In genomic region chr1:132377811-132378210, GRCm38 (mm10) we compare ENCODE assay signal across 13 mouse cellular contexts. TPM values are rescaled to one million over a fixed set of nuclear protein-coding genes. Genes with fewer than 3 reads are reported as not detected.
A peak's percentile ranks its signal among the peaks of the same experiment; 100 is the strongest.
DNase-seq lines count a peak whose midpoint lies in the region; ATAC-seq and TF ChIP-seq lines count a peak whose summit lies in the region.
"Had no signal": no experiment of that assay in that cellular context is flagged by ENCODE, and none has a peak within 500 bp of the region (broad histone marks: within the 10 kb centered on the region; RNA-seq: fewer than 3 reads in every experiment).

No protein-coding gene starts in this region.

- TF ChIP-seq CTCF in liver, postnatal 0 days (IDR thresholded peaks at IDR 0.05; ENCODE audit: low read depth), result no peak

- DNase-seq in cerebellum, adult 8-10 months, result peak; percentile 5
- no peak for DNase-seq in cerebellum, adult 18-20 months
- DNase-seq in liver, result peak; percentile 61
- DNase-seq in liver, embryonic 11.5 days (ENCODE audit: low spot score), result no peak
- DNase-seq in liver, postnatal 0 days, result no peak
- no peak for DNase-seq in midbrain, embryonic 10.5 days (ENCODE audit: low spot score)
- DNase-seq: thymus, postnatal 36 days had no signal

- WGBS in liver, embryonic 11.5 days, result 67% methylated on average over 3 of the region's 3 CpGs
- WGBS in liver, postnatal 0 days (ENCODE audit: insufficient replicate concordance), result 63% methylated on average over 3 of the region's 3 CpGs
- 86% methylated on average over 3 of the region's 3 CpGs for WGBS in midbrain, embryonic 10.5 days

- H3K4me3 ChIP-seq in liver, embryonic 11.5 days (ENCODE audit: low read depth, low read length), result no peak overlapping the region
- no peak overlapping the region for H3K4me3 ChIP-seq in liver, postnatal 0 days (ENCODE audit: low read depth, low read length)
- no peak overlapping the region for H3K4me3 ChIP-seq in midbrain, embryonic 10.5 days
- H3K4me3 ChIP-seq: limb, embryonic 13.5 days; megakaryocyte, embryonic 14.5 days had no signal

- H3K4me1 ChIP-seq in liver, embryonic 11.5 days (replicated peaks; ENCODE audit: control insufficient read depth, insufficient read depth, low read length), result peaks cover 91% of the 10 kb centered on the region
- H3K4me1 ChIP-seq in liver, postnatal 0 days (ENCODE audit: insufficient read depth), result peaks cover 47% of the 10 kb centered on the region
- peaks cover 56% of the 10 kb centered on the region for H3K4me1 ChIP-seq in midbrain, embryonic 10.5 days

- TF ChIP-seq EP300 in liver, postnatal 0 days (IDR thresholded peaks at IDR 0.05; ENCODE audit: low read depth), result peak; percentile 32; the same call in 1 of the 2 replicates

- no peak for ATAC-seq in liver, embryonic 11.5 days (replicated peaks; ENCODE audit: low FRiP score)
- peak; percentile 33 for ATAC-seq in erythroblast, adult 5-6 weeks (replicated peaks; ENCODE audit: low FRiP score, poor library complexity, severe bottlenecking)
- ATAC-seq in liver, postnatal 0 days, result 0 out of 2 replicates have a peak, but pooled peaks have one; percentile 6
- ATAC-seq: forebrain, embryonic 14.5 days; intestine, postnatal 0 days had no signal

- no peak overlapping the region for H3K27ac ChIP-seq in liver, embryonic 11.5 days (ENCODE audit: low read depth, low read length)
- peak overlapping the region; percentile 40; the same call in 1 of the 2 replicates for H3K27ac ChIP-seq in liver, postnatal 0 days (ENCODE audit: low read depth)
- no peak overlapping the region for H3K27ac ChIP-seq in midbrain, embryonic 10.5 days (replicated peaks)
- H3K27ac ChIP-seq: limb, embryonic 13.5 days had no signal

- no peaks in the 10 kb centered on the region for H3K27me3 ChIP-seq in liver, embryonic 11.5 days (replicated peaks; ENCODE audit: control insufficient read depth, insufficient read depth, low read length)
- H3K27me3 ChIP-seq in liver, postnatal 0 days (ENCODE audit: insufficient read depth, low read length), result no peaks in the 10 kb centered on the region
- no peaks in the 10 kb centered on the region for H3K27me3 ChIP-seq in midbrain, embryonic 10.5 days (ENCODE audit: low read depth, poor library complexity, severe bottlenecking)
- H3K27me3 ChIP-seq: limb, embryonic 13.5 days had no signal

- peaks cover 6% of the 10 kb centered on the region for H3K36me3 ChIP-seq in liver, embryonic 11.5 days (ENCODE audit: control insufficient read depth, insufficient read depth, low read length)
- H3K36me3 ChIP-seq in liver, postnatal 0 days (replicated peaks; ENCODE audit: insufficient read depth, low read length), result peaks cover 4% of the 10 kb centered on the region
- H3K36me3 ChIP-seq in midbrain, embryonic 10.5 days, result peaks cover 92% of the 10 kb centered on the region

- no peaks in the 10 kb centered on the region for H3K9me3 ChIP-seq in liver, embryonic 11.5 days (ENCODE audit: control insufficient read depth, low read length)
- H3K9me3 ChIP-seq in liver, postnatal 0 days (ENCODE audit: low read length), result no peaks in the 10 kb centered on the region
- no peaks in the 10 kb centered on the region for H3K9me3 ChIP-seq in midbrain, embryonic 10.5 days (replicated peaks)
- H3K9me3 ChIP-seq: limb, embryonic 13.5 days; megakaryocyte, embryonic 14.5 days had no signal

- no peak overlapping the region for H3K4me2 ChIP-seq in liver, embryonic 11.5 days
- H3K4me2 ChIP-seq in liver, postnatal 0 days (ENCODE audit: low read depth, low read length), result 0 out of 2 replicates have a peak overlapping the region, but pooled peaks have one; percentile 63
- H3K4me2 ChIP-seq: hindbrain, embryonic 14.5 days; limb, embryonic 13.5 days had no signal

- H3K9ac ChIP-seq in liver, embryonic 11.5 days (ENCODE audit: low read depth, low read length), result no peak overlapping the region
- H3K9ac ChIP-seq in liver, postnatal 0 days (replicated peaks), result no peak overlapping the region
- H3K9ac ChIP-seq: hindbrain, embryonic 14.5 days; limb, embryonic 13.5 days had no signal

RNA-seq across cellular contexts. Expression of gene Tmcc2, which starts 13.3 kb away (rescaled TPM):
- 24.6 and 28.1 TPM in 2 replicates for polyA plus RNA-seq in liver, embryonic 11.5 days (2014; fragmentation: Nextera tagmentation; extraction: Ambion mirVana)
- total RNA-seq in erythroblast, adult 5-6 weeks (2015; ENCODE audit: low replicate concordance), result 2,859 and 3,164 TPM in 2 replicates
- 5,593 and 6,096 TPM in 2 replicates for total RNA-seq in erythroblast, adult 5-6 weeks (2017; ENCODE audit: low replicate concordance)
- 154 TPM in 2 replicates for polyA plus RNA-seq in liver, postnatal 0 days (2015; fragmentation: Nextera tagmentation; extraction: Ambion mirVana)
- 9.6 and 13.3 TPM in 2 replicates for polyA plus RNA-seq in midbrain, embryonic 10.5 days (2016; fragmentation: Nextera tagmentation; extraction: Ambion mirVana)

RNA-seq across cellular contexts. Expression of gene Dstyk, which starts 39.5 kb away (rescaled TPM):
- 7.2 TPM in 2 replicates for polyA plus RNA-seq in liver, embryonic 11.5 days (2014; fragmentation: Nextera tagmentation; extraction: Ambion mirVana)
- 36.8 and 37.3 TPM in 2 replicates for total RNA-seq in erythroblast, adult 5-6 weeks (2015; ENCODE audit: low replicate concordance)
- total RNA-seq in erythroblast, adult 5-6 weeks (2017; ENCODE audit: low replicate concordance), result 46.4 and 59.1 TPM in 2 replicates
- 2.3 and 2.9 TPM in 2 replicates for polyA plus RNA-seq in liver, postnatal 0 days (2015; fragmentation: Nextera tagmentation; extraction: Ambion mirVana)
- 11.8 and 13.9 TPM in 2 replicates for polyA plus RNA-seq in midbrain, embryonic 10.5 days (2016; fragmentation: Nextera tagmentation; extraction: Ambion mirVana)

Comparison
In these comparisons a context has a peak if more than half of its experiments do, and no peak if none do; other contexts are left out.
1. DNase-seq: peak in cerebellum, adult 8-10 months (single experiment) and liver (single experiment); none in cerebellum, adult 18-20 months (0 of 2), liver, embryonic 11.5 days (single experiment), liver, postnatal 0 days (single experiment) and midbrain, embryonic 10.5 days (single experiment).